ENCODE assay signal across 18 mouse cellular contexts in genomic region chr12:79960446-79960845, GRCm38 (mm10).
"Had no signal": no experiment of that assay in that cellular context is flagged by ENCODE, and none has a peak within 500 bp of the region (broad histone marks: within the 10 kb centered on the region; RNA-seq: fewer than 3 reads in every experiment).

No protein-coding gene starts in this region.

- H3K4me2 ChIP-seq: limb, embryonic 12.5 days; liver, embryonic 12.5 days; liver, embryonic 15.5 days; lung, embryonic 15.5 days; midbrain, embryonic 13.5 days; stomach, embryonic 15.5 days had no signal

- H3K36me3 ChIP-seq: limb, embryonic 12.5 days; liver, embryonic 12.5 days; liver, embryonic 15.5 days; lung, embryonic 15.5 days; midbrain, embryonic 10.5 days; midbrain, embryonic 13.5 days; stomach, embryonic 15.5 days had no signal

- H3K4me3 ChIP-seq: left cerebral cortex, adult 2 months; limb, embryonic 12.5 days; liver, embryonic 12.5 days; liver, embryonic 15.5 days; lung, embryonic 15.5 days; megakaryocyte, embryonic 14.5 days; midbrain, embryonic 10.5 days; midbrain, embryonic 13.5 days; stomach, embryonic 15.5 days had no signal

- H3K27me3 ChIP-seq: limb, embryonic 12.5 days; lung, embryonic 15.5 days; stomach, embryonic 15.5 days had no signal

- DNase-seq: kidney, adult 9 months; layer of hippocampus, postnatal 36 days; liver; lung, adult 18-20 months; lung, postnatal 10 days; lung, postnatal 36 days; spleen, adult 18-20 months; thymus, postnatal 25 days had no signal

- ATAC-seq: liver, embryonic 12.5 days; midbrain, embryonic 13.5 days had no signal

- H3K9me3 ChIP-seq: limb, embryonic 12.5 days; liver, embryonic 12.5 days; liver, embryonic 15.5 days; lung, embryonic 15.5 days; megakaryocyte, embryonic 14.5 days; midbrain, embryonic 10.5 days; midbrain, embryonic 13.5 days; stomach, embryonic 15.5 days had no signal

- H3K27ac ChIP-seq: kidney, postnatal 0 days; left cerebral cortex, adult 2 months; limb, embryonic 12.5 days; liver, embryonic 12.5 days; liver, embryonic 15.5 days; lung, embryonic 15.5 days; midbrain, embryonic 13.5 days; stomach, embryonic 15.5 days had no signal

- H3K9ac ChIP-seq: limb, embryonic 12.5 days; liver, embryonic 12.5 days; liver, embryonic 15.5 days; lung, embryonic 15.5 days; midbrain, embryonic 13.5 days; stomach, embryonic 15.5 days had no signal
